Mouse (Mus musculus): ENCODE measurements around the gene Gramd1b.
A peak's percentile ranks its signal among the peaks of the same experiment; 100 is the strongest.

The Gramd1b gene

DNA sequence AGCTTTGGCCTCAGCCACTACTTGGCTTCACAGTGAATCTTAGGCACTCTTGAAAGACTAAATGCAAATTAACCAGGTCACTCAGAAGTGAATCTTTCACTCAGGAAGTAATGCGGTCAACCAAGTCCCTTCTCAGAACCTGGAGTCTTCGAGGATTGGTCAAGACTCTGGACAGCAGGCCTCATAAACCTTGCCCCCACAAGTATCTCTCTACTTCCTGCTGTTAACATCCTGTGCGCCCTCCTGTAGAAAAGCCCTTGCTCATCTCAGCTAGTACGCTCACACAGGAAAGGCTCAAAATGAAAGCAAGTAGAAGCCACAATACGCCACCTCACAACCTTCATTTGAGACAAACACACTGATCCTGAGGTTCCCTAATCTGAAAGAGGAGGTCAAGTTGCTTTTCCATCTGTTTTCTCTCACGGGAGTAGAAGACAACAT lies 107.7 kb downstream of the Gramd1b start:
- DNase-seq (ENCODE audit: low spot score), result no peak

GRCm38 (mm10) chr9:40422368-40423057 lies 108.7 kb downstream of the Gramd1b start:
- no peak for DNase-seq (ENCODE audit: low spot score)

GRCm38 (mm10) chr9:40420652-40421335 lies 110.4 kb downstream of the Gramd1b start:
- no peak for DNase-seq (ENCODE audit: low spot score)

DNA sequence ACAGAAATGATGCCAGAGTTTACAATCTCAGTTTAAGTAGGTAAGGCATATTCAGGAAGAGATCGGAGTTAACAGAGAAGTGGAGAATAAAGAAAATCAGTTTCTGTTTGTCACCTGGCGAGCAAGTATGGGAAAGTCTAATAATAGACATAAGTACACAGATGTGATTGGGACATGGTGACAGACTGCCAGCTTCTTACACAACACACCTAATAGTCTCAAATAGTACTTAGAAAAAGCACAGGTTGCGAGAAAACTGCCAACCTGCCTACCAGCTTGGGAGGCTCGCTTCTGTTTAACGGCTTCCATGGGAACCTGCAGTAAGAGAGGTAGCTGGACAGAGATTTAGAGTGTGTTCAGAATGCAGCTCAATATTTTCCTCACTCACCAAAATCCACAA lies 112.4 kb downstream of the Gramd1b start:
- DNase-seq (ENCODE audit: low spot score), result no peak

DNA sequence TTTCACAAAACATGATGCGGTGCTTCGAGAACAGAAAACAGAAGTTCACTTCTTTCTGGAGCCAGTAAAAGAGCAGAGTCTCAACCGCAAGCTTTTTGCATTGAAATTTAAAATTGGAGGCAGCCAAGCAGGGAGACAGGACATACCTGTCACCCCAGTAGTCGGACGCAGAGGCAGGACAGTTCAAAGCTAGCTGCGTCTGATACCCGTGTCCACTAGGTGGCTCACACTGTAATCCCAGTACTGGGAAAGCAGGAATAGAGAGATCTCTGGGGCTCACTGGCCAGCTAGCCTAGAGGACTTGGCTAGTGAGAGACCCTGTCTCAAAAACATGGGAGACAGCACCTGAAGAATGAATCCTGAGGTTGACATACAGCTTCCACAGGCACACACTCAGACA lies 115.0 kb downstream of the Gramd1b start:
- DNase-seq (ENCODE audit: low spot score), result no peak

- DNase-seq (ENCODE audit: low spot score), result no peak
Measured at GRCm38 (mm10) chr9:40414904-40415766, 116.0 kb downstream of the Gramd1b start.

- DNase-seq (ENCODE audit: low spot score), result peak; percentile 41
Measured at GRCm38 (mm10) chr9:40414498-40414903, 116.7 kb downstream of the Gramd1b start.

DNA sequence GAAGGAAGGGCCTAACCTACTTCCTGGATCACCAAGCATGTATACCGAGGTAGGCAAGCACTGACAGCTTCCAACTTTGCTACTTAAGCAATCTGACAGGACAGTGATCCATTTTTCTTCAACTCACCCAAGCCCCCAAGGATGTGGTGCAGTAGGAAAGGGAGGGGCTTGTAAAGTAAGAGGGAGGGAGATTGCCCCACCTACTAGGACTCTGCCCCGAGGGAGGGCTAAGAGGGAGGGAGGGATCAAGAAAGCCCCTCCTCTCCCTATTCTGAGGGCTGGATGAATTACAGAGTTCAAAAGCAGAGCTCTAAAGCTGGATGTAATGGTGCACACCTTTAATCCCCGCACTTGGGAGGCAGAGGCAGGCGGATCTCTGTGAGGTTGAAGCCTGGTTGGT lies 117.6 kb downstream of the Gramd1b start:
- DNase-seq (ENCODE audit: low spot score), result no peak

GRCm38 (mm10) chr9:40412931-40413330 lies 118.3 kb downstream of the Gramd1b start:
- no peak for DNase-seq (ENCODE audit: low spot score)

- DNase-seq (ENCODE audit: low spot score), result no peak
Measured at GRCm38 (mm10) chr9:40412246-40412645, 118.9 kb downstream of the Gramd1b start.

- no peak for DNase-seq (ENCODE audit: low spot score)
Measured at GRCm38 (mm10) chr9:40410895-40411294, 120.3 kb downstream of the Gramd1b start.

DNA sequence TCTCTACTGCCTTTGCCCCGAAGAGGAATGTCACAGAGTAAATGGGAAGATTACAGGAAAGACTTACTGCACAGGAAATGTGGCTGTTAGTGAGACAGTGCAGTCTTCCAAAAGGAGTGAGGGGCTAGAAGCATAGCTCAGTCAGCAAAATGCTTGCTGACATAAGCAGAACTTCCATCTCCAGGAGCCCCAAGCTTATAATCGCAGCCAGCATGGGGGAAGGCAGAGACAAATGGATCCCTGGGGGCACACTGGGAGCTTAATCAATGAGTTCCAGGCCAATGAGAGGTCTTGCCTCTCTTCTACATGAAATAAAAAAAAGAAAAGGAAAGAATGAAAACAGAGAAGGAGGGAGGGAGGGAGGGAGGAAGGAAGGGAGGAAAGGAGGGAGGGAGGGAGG lies 122.1 kb downstream of the Gramd1b start:
- no peak for DNase-seq (ENCODE audit: low spot score)

- DNase-seq (ENCODE audit: low spot score), result no peak
Measured at GRCm38 (mm10) chr9:40408415-40408814, 122.8 kb downstream of the Gramd1b start.

- no peak for DNase-seq (ENCODE audit: low spot score)
Measured at GRCm38 (mm10) chr9:40407876-40408275, 123.3 kb downstream of the Gramd1b start.

DNA sequence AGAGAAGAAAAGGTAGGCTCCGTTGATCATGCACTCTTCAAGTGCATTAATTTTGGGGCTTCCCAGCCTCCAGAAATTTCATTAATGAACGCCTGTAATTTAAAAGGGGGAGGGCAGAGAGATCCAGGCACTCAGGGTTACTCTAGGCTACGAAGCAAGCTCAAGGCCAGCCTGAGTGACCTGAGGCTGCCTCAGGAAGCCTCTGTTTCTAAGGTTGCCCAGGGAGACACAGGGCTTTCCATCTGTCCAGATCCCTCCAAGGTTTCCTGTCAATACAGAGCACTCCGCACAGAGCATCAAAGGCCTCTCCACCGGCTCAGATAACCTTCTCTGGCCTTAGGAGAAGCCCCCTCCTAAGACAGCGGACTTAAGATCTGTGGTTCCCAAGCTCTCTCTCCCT lies 125.4 kb downstream of the Gramd1b start:
- DNase-seq (ENCODE audit: low spot score), result no peak

DNA sequence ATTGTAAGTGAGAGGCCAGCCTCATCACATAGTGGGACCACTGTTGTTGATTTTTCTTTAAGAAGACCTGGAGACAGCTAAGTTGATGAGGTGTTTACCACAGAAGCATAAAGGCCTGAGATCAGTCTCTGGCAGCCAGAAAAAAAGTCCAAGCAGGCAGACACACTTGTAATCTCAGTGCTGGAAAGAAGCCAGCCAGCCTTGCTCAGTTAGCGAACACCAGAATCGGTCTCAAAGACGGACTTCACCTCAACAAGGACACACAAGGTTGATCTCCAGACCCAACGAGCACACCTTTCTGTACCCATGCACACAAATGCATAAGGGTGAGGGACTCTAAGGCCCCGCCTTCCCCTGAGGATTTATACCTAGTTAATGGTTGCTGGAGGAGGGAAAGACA lies 125.9 kb downstream of the Gramd1b start:
- DNase-seq (ENCODE audit: low spot score), result no peak

DNA sequence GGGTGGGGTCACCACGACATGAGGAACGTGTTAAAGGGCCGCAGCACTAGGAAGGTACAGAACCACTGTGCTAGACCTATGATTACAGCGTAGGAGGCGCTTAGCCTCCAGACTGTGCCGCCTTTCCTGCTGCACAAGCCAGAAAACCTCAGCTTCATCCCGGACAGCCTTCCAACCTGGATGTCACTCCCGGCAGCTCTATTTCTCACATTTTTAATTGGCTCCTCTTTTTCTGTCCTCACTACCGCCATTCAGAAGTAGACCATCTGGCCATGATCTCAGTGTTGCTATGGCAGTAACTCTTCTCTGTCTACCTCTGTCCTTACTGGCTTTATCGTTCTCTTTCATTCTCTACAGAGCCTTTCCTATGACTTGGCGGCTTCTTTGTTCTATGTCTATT lies 126.5 kb downstream of the Gramd1b start:
- no peak for DNase-seq (ENCODE audit: low spot score)

- no peak for DNase-seq (ENCODE audit: low spot score)
Measured at GRCm38 (mm10) chr9:40403750-40404149, 127.4 kb downstream of the Gramd1b start.

- DNase-seq (ENCODE audit: low spot score), result no peak
Measured at GRCm38 (mm10) chr9:40401818-40402217, 129.4 kb downstream of the Gramd1b start.

- DNase-seq (ENCODE audit: low spot score), result no peak
Measured at GRCm38 (mm10) chr9:40400854-40401253, 130.3 kb downstream of the Gramd1b start.

GRCm38 (mm10) chr9:40400171-40400570 lies 131.0 kb downstream of the Gramd1b start:
- DNase-seq (ENCODE audit: low spot score), result no peak

- no peak for DNase-seq (ENCODE audit: low spot score)
Measured at GRCm38 (mm10) chr9:40399359-40399932, 131.7 kb downstream of the Gramd1b start.

All from ovary, postnatal 10 days (tissue).